Mouse (Mus musculus) erythroblast, embryonic 14.5 days (primary cell): ENCODE measurements around the gene BC004004. TPM values are rescaled to one million over a fixed set of nuclear protein-coding genes. Genes with fewer than 3 reads are reported as not detected.
A peak's percentile ranks its signal among the peaks of the same experiment; 100 is the strongest.
"Not testable (repeated sequence)": the region's sequence is repeated elsewhere in the genome, so short reads cannot be mapped to it uniquely, and the experiment has no call there.

Experiments used
- H3K27me3 ChIP-seq: 2 replicates; pipeline ENCODE4 v1.6.1; 2012; ENCODE audit warnings: inconsistent platforms; ENCODE audit not compliant: control insufficient read depth
- H3K36me3 ChIP-seq: 2 replicates; pipeline ENCODE4 v1.6.1; 2012; ENCODE audit warnings: mild to moderate bottlenecking, inconsistent platforms; ENCODE audit not compliant: control insufficient read depth
- H3K4me1 ChIP-seq: 2 replicates; pipeline ENCODE4 v1.6.1; 2012; ENCODE audit warnings: inconsistent platforms; ENCODE audit not compliant: control insufficient read depth
- H3K4me3 ChIP-seq: replicated peaks from 2 replicates; pipeline ENCODE3; 2012; ENCODE audit warnings: moderate library complexity, mild to moderate bottlenecking, inconsistent platforms
- H3K9me3 ChIP-seq: 2 replicates; pipeline ENCODE4 v1.6.1; 2012; ENCODE audit warnings: low read length, inconsistent platforms, mixed read lengths; ENCODE audit not compliant: control insufficient read depth
- GATA1 ChIP-seq: IDR thresholded peaks from 2 replicates; pipeline ENCODE4 v1.6.1; 2012; ENCODE audit warnings: low read length, inconsistent platforms, mixed read lengths
- TAL1 ChIP-seq: IDR thresholded peaks from 3 replicates; pipeline ENCODE4 v1.6.1; 2012; ENCODE audit warnings: low read length, inconsistent platforms, mixed read lengths
- polyA plus RNA-seq: library from polyadenylated mRNA; stranded (reverse); fragments of >175 nt; gene quantifications from 2 replicates; pipeline ENCODE4 v1.2.3, GENCODE M21; 2012

Gene BC004004
- polyA plus RNA-seq, 1 experiment, result 2.0 TPM

DNA sequence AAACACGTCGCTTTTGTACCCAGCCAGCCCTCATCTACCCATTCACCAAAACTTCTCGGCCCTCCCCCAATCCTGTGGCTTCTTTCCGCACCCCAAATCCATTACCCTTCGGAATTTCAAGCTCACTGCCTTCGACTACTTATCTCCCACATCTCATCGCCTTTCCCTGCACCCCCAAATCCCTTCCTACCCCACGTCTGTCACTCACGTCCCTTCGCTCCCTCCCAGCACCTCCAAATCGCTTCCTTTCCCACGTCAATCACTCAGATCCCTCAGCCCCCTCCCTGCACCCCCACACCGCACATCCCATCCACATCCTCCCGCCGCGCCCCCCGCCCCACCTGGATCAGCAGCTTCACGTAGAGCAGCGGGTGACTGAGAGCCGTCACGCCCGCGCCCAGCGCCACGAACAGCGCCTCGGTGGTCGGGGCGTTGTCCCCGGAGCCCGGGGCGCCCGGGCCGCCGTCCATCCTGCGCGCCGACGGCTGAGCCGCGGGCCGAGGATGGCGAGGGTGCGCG is 78.6 kb downstream of the BC004004 start:
- Histone ChIP-seq H3K36me3 (peaks cover 28% of the 10 kb centered on the region), H3K4me1 (peaks cover 40% of the 10 kb centered on the region)

DNA sequence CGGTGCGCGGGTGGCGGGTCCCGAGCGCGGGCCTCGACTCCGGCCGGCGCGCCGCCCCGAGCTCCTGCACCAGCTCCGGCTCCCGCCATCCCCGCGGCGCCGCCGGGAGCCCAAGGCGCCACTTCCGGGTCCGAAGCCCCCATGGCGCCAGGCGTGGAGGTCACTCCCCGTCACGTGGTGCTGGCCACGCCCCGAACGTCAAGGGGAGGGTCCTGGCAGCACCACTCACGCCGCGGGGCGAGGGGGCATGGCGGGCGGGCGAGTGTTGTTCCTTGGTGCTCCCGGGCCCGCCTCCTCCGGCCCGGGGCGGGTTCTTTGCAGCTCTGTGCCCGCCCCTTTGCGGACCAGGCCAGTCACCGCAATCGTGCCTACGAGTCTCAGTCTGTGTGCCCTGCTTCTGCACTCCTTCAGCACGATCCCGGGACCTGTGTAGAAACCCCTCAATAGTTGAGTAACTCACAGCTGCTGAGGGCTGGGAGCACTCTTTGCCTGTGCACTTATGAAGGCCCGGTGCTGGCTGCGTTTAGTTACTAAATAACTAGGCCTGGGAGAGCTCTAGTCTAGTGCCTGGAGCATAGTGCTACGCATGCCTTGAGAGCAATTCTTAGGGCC is 79.2 kb downstream of the BC004004 start, which contains the start of gene Mtch1:
Gene Mtch1 (minus strand): TSS at position 290 of the 612 bp plus-strand sequence.
- no peaks in the 10 kb centered on the region for H3K9me3 ChIP-seq
- peaks cover 24% of the 10 kb centered on the region for H3K36me3 ChIP-seq
- peaks cover 35% of the 10 kb centered on the region for H3K4me1 ChIP-seq
- no peak for TF ChIP-seq GATA1
- TF ChIP-seq TAL1, result no peak
- H3K4me3 ChIP-seq, result peak within 1 kb of the TSS; percentile 77
- H3K27me3 ChIP-seq, result no peaks in the 10 kb centered on the region

More for the DNA sequence above, 78.6 kb downstream of the BC004004 start:
- H3K9me3 ChIP-seq, result no peaks in the 10 kb centered on the region
- TF ChIP-seq TAL1 (no peak), GATA1 (peak; percentile 77)
- H3K27me3 ChIP-seq, result no peaks in the 10 kb centered on the region
- peak overlapping the region; percentile 77 for H3K4me3 ChIP-seq

DNA sequence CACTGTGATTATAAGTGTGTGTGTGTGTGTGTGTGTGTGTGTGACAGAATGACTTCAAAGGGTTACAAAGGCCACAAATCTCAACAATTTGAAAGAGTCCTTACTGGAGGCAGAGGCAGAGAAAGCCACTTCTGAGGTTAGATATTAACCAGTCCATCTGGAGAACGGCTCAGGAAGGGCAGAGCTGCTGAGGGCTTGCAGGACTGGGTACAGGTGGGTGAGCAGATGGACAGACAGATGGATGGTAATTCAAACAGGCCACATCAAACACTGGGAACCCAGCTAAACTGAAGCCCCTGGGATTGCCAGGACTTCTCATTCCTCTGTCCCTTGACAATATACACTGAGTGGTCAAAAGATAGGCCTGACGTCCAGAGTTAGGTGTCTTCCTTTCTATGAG is 80.4 kb downstream of the BC004004 start:
- H3K27me3 ChIP-seq, result no peaks in the 10 kb centered on the region
- no peaks in the 10 kb centered on the region for H3K9me3 ChIP-seq
- no peak for TF ChIP-seq GATA1
- no peak for TF ChIP-seq TAL1
- H3K4me3 ChIP-seq, result no peak overlapping the region
- peaks cover 13% of the 10 kb centered on the region for H3K36me3 ChIP-seq
- H3K4me1 ChIP-seq, result peaks cover 30% of the 10 kb centered on the region

DNA sequence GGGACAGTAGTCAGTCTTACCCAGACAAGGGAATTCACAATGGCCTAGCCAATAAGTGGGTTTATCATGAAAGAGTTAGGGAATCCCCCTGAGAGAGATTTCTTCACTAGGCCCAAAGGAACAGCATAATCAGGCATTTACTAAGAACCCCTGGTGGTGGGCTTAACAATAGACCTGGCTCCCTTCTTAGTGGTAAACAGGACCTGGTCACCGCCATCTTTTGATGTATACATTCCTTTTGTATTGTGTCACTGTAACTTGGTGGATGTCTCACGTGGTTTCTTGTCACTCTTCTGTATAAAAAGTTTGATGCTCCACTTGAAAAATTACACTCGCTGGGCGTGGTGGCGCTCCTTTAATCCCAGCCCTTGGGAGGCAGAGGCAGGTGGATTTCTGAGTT is 82.5 kb downstream of the BC004004 start:
- H3K4me1 ChIP-seq, result peaks cover 23% of the 10 kb centered on the region
- H3K4me3 ChIP-seq, H3K36me3 ChIP-seq, H3K9me3 ChIP-seq, H3K27me3 ChIP-seq: not testable (repeated sequence)

DNA sequence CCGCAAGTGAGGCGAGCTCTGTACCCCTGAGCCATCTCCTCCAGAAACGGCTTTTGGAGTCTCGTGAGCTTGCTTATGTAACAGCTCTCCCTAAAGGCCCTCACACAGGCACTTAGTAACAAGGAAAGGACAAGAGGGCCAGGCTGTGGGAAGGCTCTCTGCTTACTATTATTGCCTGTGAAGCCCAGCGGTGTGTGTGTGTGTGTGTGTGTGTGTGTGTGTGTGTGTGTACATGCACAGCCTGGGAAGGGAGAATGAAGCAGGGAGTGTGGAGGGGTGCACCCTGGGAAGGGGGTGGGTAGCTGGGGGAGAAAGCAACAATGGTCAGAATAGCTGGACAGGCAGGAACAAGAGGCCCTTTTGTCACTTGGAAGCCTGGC is 86.9 kb downstream of the BC004004 start:
- no peak overlapping the region for H3K4me3 ChIP-seq
- no peaks in the 10 kb centered on the region for H3K9me3 ChIP-seq
- H3K4me1 ChIP-seq, result no peaks in the 10 kb centered on the region; the same call in 1 of the 2 replicates
- H3K36me3 ChIP-seq, result no peaks in the 10 kb centered on the region
- TF ChIP-seq TAL1 (no peak), GATA1 (no peak)
- peaks cover 3% of the 10 kb centered on the region; the same call in 1 of the 2 replicates for H3K27me3 ChIP-seq

DNA sequence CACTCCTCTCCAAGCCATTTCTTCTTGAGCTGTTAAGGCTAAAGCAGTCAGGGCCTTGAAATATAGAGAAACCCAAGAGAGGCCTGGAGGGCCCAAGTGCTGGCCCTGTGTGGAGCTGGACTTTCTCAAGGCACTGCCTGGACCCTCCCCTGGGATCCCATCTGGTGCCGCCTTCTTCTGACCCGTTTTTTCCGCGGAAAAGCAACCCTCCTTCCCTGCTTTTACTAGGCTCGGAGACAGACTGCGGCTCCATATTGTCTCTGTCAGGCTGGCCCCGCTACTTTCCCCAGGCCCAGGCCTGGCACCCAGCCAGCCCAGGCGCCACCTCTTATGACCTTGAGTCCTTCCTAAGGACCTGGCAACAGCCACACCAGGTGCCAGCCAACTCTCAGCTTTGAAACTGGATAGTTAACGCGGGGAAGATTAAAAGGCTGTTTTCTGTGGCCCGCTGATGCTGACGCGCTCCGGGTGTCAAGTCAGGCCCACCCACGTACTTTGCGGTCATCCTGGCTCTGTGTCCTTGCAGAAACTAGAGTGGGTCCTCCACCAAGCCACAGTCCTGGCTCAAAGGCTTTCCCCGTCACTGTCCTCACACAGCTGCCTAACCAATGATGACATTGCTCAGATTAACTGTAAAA is 87.4 kb downstream of the BC004004 start:
- TF ChIP-seq GATA1 (no peak), TAL1 (no peak)
- Histone ChIP-seq H3K27me3 (peaks cover 3% of the 10 kb centered on the region; the same call in 1 of the 2 replicates), H3K4me3 (no peak overlapping the region), H3K36me3 (no peaks in the 10 kb centered on the region), H3K9me3 (no peaks in the 10 kb centered on the region), H3K4me1 (no peaks in the 10 kb centered on the region; the same call in 1 of the 2 replicates)

DNA sequence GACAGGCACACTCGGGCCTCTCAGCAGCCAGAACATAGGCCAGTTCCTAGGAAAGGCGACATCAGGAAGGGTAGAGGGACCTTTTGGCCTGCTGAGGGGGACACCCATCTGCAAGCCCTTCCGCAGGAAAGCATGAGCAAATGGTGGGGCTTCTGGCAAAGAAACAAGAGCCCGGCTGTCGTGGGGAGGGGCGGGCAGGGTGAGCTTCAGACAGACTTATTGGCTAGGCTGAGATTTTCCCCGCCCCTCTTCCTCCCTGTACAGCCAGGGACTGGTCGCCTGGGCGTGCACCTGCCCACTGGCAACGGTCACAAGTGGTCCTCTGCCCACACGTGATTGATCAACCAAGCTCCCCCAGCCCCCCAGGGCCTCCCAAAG is 87.9 kb downstream of the BC004004 start:
- TF ChIP-seq TAL1, result no peak
- Histone ChIP-seq H3K4me3 (no peak overlapping the region), H3K27me3 (peaks cover 3% of the 10 kb centered on the region; the same call in 1 of the 2 replicates), H3K36me3 (no peaks in the 10 kb centered on the region), H3K4me1 (no peaks in the 10 kb centered on the region; the same call in 1 of the 2 replicates), H3K9me3 (no peaks in the 10 kb centered on the region)

DNA sequence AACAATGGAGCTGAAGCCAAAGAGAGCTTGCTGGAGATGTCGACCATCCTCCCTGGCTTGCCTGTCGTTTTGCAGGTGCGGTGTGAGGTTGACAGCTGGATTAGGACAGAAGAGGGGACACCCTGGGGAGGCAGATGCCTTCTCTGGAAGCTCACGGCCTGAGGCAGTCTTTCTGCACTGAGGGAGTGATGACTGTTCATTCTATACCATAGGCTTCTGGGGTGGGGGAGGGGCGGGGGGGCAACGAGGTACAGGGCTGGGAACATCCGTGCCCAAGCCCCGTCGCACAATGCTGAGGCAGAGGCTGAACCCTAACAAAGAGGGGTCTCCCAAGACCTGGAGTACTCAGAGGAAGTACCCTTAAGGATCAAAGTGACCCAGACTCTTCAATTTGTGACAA is 88.3 kb downstream of the BC004004 start:
- Histone ChIP-seq H3K9me3 (no peaks in the 10 kb centered on the region), H3K27me3 (peaks cover 3% of the 10 kb centered on the region; the same call in 1 of the 2 replicates), H3K4me1 (no peaks in the 10 kb centered on the region; the same call in 1 of the 2 replicates), H3K4me3 (no peak overlapping the region), H3K36me3 (no peaks in the 10 kb centered on the region)
- TF ChIP-seq GATA1, result no peak
- TF ChIP-seq TAL1, result no peak

DNA sequence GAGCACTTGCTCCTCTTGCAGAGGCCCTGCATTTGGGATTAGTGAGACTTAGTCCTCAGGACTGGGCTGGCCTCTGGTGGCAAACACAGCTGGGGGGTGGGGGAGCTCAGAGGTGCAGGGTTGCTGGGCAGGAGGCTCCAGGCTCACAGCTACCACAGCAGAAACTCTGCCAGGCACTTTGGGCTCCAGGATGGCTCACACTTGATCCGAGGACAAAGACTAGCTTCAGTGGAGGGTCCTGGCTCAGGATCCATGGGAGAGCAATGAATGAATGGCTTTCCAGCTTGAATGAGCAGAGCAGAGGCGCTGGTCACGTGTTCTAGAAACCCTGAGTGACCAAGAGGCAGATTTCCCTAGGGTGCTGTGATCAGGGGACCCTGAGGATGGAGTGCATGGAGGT is 90.3 kb downstream of the BC004004 start:
- H3K36me3 ChIP-seq, result no peaks in the 10 kb centered on the region
- no peak for TF ChIP-seq TAL1
- no peak for TF ChIP-seq GATA1
- peaks cover 3% of the 10 kb centered on the region; the same call in 1 of the 2 replicates for H3K27me3 ChIP-seq

More for the DNA sequence above, 90.3 kb downstream of the BC004004 start:
- H3K4me1 ChIP-seq, result no peaks in the 10 kb centered on the region; the same call in 1 of the 2 replicates
- H3K4me3 ChIP-seq, result no peak overlapping the region
- H3K9me3 ChIP-seq, result no peaks in the 10 kb centered on the region
